Mouse (Mus musculus): ENCODE measurements around the gene Rpl34. TPM values are rescaled to one million over a fixed set of nuclear protein-coding genes. Genes with fewer than 3 reads are reported as not detected.

Rpl34 gene
- polyA plus RNA-seq, 1 experiment from 2014 or later: 949 TPM

GRCm38 (mm10) chr3:130677671-130678460 lies 52.3 kb downstream of the Rpl34 start:
- Histone ChIP-seq H3K27me3 (ENCODE audit: low read depth, poor library complexity, severe bottlenecking) (no peaks in the 10 kb centered on the region), H3K27ac (no peak overlapping the region), H3K4me3 (no peak overlapping the region), H3K9me3 (replicated peaks) (no peaks in the 10 kb centered on the region), H3K36me3 (no peaks in the 10 kb centered on the region), H3K4me1 (peaks cover 13% of the 10 kb centered on the region)
- no peak for DNase-seq (ENCODE audit: low spot score)
- whole genome bisulfite sequencing: 93% methylated on average over 19 of the region's 19 CpGs

Other genes starting within 250 kb of the Rpl34 start
- not detected in 2 replicates for gene Etnppl, start 113.0 kb downstream of the Rpl34 start, polyA plus RNA-seq (2016; fragmentation: Nextera tagmentation; extraction: Ambion mirVana)
- 358 and 371 TPM in 2 replicates for gene Ostc, start 21.0 kb downstream of the Rpl34 start, polyA plus RNA-seq (2016; fragmentation: Nextera tagmentation; extraction: Ambion mirVana)

All from limb, embryonic 10.5 days (tissue).